Mouse (Mus musculus) CD4-positive, CD25-positive, alpha-beta regulatory T cell, adult 2 months (primary cell): ENCODE results near the gene Leng8.

Experiments
- DNase-seq: peaks from one replicate; pipeline ENCODE4 v3.0.0-alpha.2; 2012; ENCODE audit warnings: low read depth, low spot score

Leng8 gene

GRCm38 (mm10) chr7:4126992-4127785 lies 9.7 kb upstream of the Leng8 start:
- DNase-seq: no peak

- no peak for DNase-seq
Measured at GRCm38 (mm10) chr7:4127894-4128293, 8.9 kb upstream of the Leng8 start.

- no peak for DNase-seq
Measured at GRCm38 (mm10) chr7:4128860-4129259, 8.0 kb upstream of the Leng8 start.

GRCm38 (mm10) chr7:4130686-4131452 lies 6.0 kb upstream of the Leng8 start:
- DNase-seq: peak; percentile 94

GRCm38 (mm10) chr7:4131964-4132363 lies 4.9 kb upstream of the Leng8 start:
- DNase-seq: peak; percentile 2

- no peak for DNase-seq
Measured at GRCm38 (mm10) chr7:4132581-4132980, 4.3 kb upstream of the Leng8 start.

GRCm38 (mm10) chr7:4132998-4133397 lies 3.8 kb upstream of the Leng8 start:
- DNase-seq: no peak

GRCm38 (mm10) chr7:4134911-4135310 lies 1.9 kb upstream of the Leng8 start:
- no peak for DNase-seq

- no peak for DNase-seq
Measured at GRCm38 (mm10) chr7:4136404-4136770, 452 bp upstream of the Leng8 start.

GRCm38 (mm10) chr7:4137746-4138145 lies 907 bp downstream of the Leng8 start:
- DNase-seq: no peak

- DNase-seq: no peak
Measured at GRCm38 (mm10) chr7:4138181-4138580, 1.3 kb downstream of the Leng8 start.

- DNase-seq: no peak
Measured at GRCm38 (mm10) chr7:4138671-4139070, 1.8 kb downstream of the Leng8 start.

- no peak for DNase-seq
Measured at GRCm38 (mm10) chr7:4139391-4139790, 2.6 kb downstream of the Leng8 start.

- DNase-seq: no peak
Measured at GRCm38 (mm10) chr7:4141648-4142325, 4.9 kb downstream of the Leng8 start.

GRCm38 (mm10) chr7:4142796-4143445 lies 6.1 kb downstream of the Leng8 start:
- no peak for DNase-seq

- no peak for DNase-seq
Measured at GRCm38 (mm10) chr7:4143506-4143905, 6.7 kb downstream of the Leng8 start.

GRCm38 (mm10) chr7:4144046-4144445 lies 7.2 kb downstream of the Leng8 start:
- DNase-seq: no peak

GRCm38 (mm10) chr7:4144766-4145551 lies 8.1 kb downstream of the Leng8 start:
- DNase-seq: no peak

- peak; percentile 76 for DNase-seq
Measured at GRCm38 (mm10) chr7:4145552-4146190, 8.8 kb downstream of the Leng8 start.
